Mouse (Mus musculus): ENCODE measurements around the gene Olig2. TPM values are rescaled to one million over a fixed set of nuclear protein-coding genes. Genes with fewer than 3 reads are reported as not detected.

The Olig2 gene
- total RNA-seq, 4 experiments from 2014 or later: 22.0 to 24.1 (median 22.8) TPM

GRCm38 (mm10) chr16:91270212-91270971 is 45.1 kb downstream of the Olig2 start:
- DNase-seq (ENCODE audit: low spot score in 2 of 2): peak; percentile 22 to 37

DNA sequence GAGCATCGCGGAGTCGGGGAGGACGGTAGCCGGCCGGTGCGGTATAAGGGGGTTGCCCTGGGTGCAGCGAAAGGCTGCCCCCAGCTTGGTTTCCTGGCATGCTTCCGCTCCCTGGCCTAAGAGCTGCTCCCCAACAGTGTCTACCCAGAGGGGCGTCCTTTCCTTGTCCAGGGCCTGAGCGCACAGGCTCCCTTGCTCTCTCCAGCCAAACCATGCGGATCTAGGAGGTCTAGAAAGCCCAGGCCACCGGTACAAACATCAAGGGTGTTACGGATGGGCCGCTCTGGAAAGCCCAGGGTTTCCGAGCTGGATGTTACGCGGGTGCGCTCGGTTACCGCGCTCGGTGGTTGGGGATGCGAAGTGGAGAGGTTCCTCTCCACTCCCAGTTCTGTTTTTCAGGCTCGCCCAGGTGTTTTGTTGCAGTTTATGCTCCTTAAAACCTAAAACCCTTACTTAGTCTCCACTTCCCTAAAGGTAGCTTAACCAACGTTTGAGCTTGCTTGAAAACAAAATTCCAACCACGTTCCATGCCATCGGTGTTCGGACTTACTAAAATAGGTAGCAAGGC is 45.8 kb downstream of the Olig2 start:
- DNase-seq (ENCODE audit: low spot score in 2 of 2): no peak

DNA sequence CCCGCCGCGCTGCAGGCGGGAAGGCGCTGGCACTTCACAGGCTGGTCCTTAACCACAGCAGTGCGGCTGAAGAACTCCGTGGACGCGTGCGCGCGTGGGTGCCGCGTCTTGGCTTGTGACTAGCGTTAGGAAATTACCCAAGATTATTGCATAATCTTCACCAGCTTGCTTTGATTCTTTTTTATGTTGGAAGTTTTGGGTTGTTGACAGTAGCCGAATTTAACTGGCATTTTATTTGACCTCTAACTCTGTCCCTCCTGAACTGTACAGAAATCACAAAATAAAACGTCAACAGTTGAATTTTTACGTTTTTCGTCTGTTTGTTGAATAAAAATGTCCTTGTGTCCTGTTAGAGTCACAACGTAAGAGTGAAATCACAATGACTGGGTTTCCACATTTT is 46.4 kb downstream of the Olig2 start:
- no peak for DNase-seq (ENCODE audit: low spot score in 2 of 2)

Other genes with a start within 250 kb of the Olig2 start
- gene Synj1, start 214.1 kb upstream of the Olig2 start, total RNA-seq (2022): 100 to 1,000 TPM; 312 to 360 (median 338) TPM
- gene Paxbp1, start 180.9 kb upstream of the Olig2 start, total RNA-seq (2022): 10 to 100 TPM; 49.9 to 59.7 (median 53.9) TPM
- 1 to 10 TPM in 2 of 4 experiments, under 1 TPM in 2; 0.94 to 1.7 (median 1.2) TPM for gene 4932438H23Rik, start 130.3 kb upstream of the Olig2 start, total RNA-seq (2022)
- gene Olig1, start 44.3 kb downstream of the Olig2 start, total RNA-seq (2022): 100 to 1,000 TPM in 1 of 4 experiments, 10 to 100 TPM in 3; 91.6 to 102 (median 92.5) TPM
- 10 to 100 TPM; 20.8 to 40.4 (median 27.7) TPM for gene Ifnar2, start 147.3 kb downstream of the Olig2 start, total RNA-seq (2022)
- gene Gm21970, start 166.3 kb downstream of the Olig2 start, total RNA-seq (2022): not detected
- 10 to 100 TPM; 10.9 to 14.4 (median 11.8) TPM for gene Il10rb, start 180.7 kb downstream of the Olig2 start, total RNA-seq (2022)